Mouse (Mus musculus) C2C12 (cell line): Measurements from ENCODE around the gene Trip4.

Experiments used
- CEBPB ChIP-seq: IDR thresholded peaks from one replicate; pipeline ENCODE4 v1.6.1; 2011; ENCODE audit warnings: low read depth, mild to moderate bottlenecking, control low read depth, moderate library complexity
- CTCF ChIP-seq: IDR thresholded peaks from one replicate; pipeline ENCODE4 v1.5.1; 2011; ENCODE audit not compliant: control insufficient read depth, insufficient read depth, insufficient read length
- FOSL1 ChIP-seq: IDR thresholded peaks from one replicate; pipeline ENCODE4 v1.8.0; 2011; ENCODE audit warnings: mild to moderate bottlenecking, low read length; ENCODE audit not compliant: poor library complexity, insufficient read depth, severe bottlenecking
- MAX ChIP-seq: IDR thresholded peaks from one replicate; pipeline ENCODE4 v1.6.1; 2011; ENCODE audit warnings: mild to moderate bottlenecking, control low read depth
- MYOD1 ChIP-seq: IDR thresholded peaks from one replicate; pipeline ENCODE4 v1.6.1; 2011; ENCODE audit warnings: low read depth; ENCODE audit not compliant: control insufficient read depth, insufficient read length
- MYOG ChIP-seq: IDR thresholded peaks from one replicate; pipeline ENCODE4 v1.6.1; 2011; ENCODE audit not compliant: control insufficient read depth, insufficient read length; ENCODE audit errors: extremely low read depth
- USF1 ChIP-seq: IDR thresholded peaks from one replicate; pipeline ENCODE4 v1.6.1; 2011; ENCODE audit warnings: low read depth, mild to moderate bottlenecking, control low read depth, moderate library complexity

DNA sequence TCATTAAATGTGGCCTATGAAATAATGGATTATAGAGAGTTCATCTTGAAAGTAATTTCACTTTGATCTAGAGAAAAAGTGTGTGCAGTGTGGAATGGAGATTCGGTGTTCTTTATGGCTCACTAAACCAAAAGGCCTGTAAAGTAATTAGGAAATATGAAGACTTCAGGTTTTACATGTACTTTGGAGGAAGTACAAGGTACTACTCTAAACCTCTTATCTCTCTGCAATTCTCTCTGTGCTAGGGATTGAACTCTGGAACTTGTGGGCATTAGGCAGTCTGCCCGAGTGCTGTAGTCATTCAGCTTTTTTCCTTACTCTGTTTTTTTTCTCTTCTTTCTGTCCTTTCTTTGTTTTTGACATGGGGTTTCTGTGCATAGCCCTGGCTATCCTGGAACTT, 11.6 kb downstream of the Trip4 start:
- TF ChIP-seq CTCF (no peak), FOSL1 (no peak), MYOG (no peak), MYOD1 (no peak), USF1 (no peak), CEBPB (no peak), MAX (no peak)
